Mouse (Mus musculus) adrenal gland, adult (tissue): ENCODE measurements around the gene Tbxas1.

ENCODE experiments used
- DNase-seq, 2 experiments: peaks; one replicate each; pipeline ENCODE4 v3.0.0; 2022 to 2023; ENCODE audit warnings: low spot score in 1 of 2; ENCODE audit not compliant: inconsistent age in 2 of 2

The Tbxas1 gene

DNA sequence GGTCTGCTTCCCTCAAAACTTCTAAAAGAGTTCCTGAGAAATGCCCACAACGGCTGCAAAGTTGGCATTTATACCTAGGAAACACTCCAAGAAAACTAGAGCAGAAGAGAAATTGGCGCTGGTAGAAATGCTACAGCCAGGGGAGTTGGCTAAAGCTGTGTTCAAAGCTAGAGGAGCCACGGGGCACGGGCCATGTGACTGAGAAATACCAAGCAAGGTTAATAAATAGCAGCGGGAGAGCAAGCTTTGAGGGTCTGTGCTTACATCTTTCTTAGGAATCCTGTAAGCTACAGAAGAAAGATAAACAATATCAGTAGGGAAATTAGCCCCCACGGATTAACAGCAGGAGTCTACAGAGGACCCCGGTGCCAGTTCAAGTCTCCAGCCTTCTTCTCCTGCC is 107.9 kb downstream of the Tbxas1 start:
- DNase-seq = no peak

DNA sequence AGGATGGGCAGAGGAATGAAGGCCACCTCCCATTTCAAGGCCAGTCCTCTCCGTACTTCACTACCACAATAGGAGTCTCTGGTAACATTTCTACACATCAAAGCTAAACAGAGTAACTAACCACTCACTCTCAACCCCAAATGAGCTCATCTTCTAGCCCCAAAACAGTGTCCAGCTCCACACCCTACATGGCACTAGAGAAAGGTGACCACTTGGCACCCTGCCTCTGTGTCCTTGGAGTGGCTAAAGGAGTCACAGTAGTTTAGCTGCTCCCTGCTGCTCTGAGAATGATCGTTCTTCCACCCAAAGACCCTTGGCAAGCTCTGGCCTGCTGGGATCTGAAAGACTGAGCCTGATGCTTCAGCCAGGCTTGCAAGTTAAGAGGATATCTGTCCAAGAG is 109.4 kb downstream of the Tbxas1 start:
- peak; percentile 65 to 89 for DNase-seq

DNA sequence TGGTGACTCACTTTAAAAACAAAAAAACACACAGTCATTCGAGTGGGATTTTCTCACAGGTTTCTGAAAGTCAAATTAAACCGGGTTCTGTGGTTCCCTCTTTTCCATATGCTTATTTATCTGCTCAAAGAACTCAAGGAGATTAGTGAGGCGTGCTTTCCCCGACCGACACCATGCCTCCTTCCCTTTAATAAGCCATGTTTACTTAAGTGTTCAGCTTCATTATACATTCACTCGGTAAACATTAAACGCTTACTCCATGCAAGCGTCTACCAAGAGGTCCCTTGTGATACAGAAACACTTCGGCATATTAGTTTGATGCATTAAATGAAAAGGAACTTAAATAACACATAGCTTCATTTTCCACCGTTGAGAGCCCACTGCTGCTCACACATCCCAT is 111.4 kb downstream of the Tbxas1 start:
- DNase-seq = no peak

DNA sequence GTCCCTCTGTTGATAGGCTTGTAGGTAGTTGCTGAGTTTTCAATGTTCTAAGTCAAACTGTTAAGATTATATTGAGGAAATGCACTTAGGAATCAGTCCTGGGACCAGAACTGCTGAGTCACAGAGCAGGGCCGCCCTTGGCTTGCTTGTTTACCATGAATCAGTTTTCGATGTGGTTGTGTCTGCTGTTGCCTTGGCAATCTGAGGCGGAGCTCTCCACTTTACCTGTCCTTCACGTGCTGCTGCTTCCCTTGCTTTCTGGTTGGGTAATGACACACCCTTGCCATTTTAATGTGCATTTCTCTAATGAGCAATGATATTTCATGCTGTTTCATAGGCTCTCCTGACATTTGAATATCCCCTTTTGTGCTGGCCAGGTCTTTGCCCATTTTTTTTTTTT is 116.8 kb downstream of the Tbxas1 start:
- DNase-seq = peak in 1 of 2 experiments; percentile 80

DNA sequence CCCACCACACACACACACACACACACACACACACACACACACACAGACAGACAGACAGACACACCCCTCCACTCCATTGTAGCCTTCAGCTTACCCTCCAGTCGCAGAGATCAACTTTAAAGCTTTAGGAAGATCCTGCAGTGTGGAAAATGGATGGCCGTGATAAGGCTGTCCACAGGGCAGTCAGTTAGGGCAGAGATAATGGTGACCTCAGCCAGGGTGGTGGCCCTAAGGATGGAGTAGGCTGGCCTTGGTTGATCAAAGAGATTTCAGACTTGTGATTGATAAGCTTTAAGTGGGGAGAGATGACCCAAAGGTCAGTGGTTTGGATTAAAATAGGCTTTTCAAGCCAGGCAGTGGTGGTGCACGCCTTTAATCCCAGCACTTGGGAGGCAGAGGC is 120.6 kb downstream of the Tbxas1 start:
- DNase-seq = peak in 1 of 2 experiments; percentile 62

DNA sequence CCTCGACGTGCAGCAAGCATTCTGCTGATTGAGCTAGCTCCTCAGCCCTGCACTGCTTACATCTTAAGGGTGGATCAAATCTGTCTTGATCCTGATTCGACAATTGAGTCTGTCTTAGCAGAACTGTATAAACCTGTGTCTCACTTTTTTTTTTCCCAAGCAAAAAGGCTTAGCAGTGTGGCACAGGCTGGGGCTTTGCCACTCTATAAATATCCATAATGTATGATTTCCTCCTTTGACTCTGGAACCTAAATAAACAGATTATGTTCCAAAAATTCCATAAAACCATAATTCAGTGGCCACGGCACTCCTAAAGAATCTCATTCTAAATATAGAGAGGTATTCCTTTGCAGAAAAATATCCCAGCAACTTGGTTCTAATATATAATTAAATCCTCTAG is 122.6 kb downstream of the Tbxas1 start:
- DNase-seq = no peak

DNA sequence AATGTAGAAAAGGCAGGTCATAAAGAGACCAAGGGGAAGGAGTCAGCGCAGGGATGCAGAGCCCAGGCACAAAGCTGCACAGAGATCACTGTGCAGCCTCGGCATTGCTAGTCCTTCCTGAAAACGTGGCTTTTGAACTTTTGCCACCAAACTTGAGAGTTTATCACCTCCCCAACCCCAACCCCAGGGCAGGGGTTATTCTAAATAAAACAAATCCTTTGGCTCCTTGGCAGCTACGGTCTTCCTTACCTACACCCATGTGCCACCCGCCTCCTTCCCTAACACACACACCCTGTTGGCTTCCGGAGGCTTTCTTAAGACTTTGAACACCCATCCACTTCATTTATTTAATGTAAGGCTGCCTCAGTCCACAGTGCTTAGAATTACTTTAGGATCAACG is 127.9 kb downstream of the Tbxas1 start:
- DNase-seq = no peak

DNA sequence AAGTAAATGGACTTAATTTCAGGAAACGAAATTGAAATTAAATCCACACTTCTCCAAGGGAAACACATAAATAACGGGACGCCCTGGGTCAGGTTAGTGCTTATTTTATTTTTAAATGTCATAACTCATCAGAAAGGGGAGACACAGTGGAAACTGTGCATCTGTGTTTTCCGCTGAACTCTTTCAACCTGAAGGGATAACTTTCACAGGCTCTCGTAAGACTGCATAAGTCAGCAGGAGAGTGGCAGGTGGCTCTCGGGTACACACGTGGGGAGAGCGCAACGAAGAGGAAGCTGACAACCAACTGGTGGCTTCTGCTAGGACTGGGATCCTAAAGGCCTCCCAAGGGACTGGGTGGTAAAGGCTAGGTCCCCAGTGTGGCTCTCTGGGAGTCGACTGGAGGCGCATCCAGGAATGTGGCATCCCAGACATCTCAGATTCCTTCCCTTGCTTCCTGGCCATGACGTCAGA is 128.8 kb downstream of the Tbxas1 start:
- peak; percentile 41 to 80 for DNase-seq

DNA sequence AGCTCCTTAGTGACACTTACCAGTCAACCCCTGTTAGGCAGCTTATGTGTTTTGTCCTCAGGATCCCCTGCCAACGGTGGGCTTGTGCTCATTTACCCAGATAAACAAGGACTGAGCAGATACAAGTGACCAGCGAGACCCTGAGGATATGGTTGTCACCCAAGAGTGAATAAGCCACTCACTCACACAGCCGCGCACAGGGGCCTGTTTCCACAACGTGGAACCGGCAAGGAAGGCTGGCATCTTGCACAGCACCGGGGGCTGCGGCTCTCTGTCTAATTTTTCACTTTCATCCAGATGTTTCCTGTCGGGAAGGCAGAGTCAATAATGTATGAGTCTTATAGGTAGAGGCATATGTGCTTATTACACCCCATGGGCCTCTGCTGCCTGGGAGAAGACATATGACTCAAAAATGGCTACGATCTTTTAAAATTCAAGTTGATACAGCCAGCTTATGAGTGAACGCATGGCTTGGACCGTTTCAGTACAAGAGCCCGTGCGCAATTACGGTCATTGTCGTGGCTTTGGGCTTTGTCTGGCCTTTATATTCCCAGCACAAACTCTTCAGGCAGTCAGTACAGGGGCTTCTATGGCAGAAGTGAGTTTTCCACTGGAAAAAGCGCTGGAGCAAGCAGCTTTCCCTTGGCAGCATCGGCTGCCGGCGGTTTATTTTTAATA is 130.2 kb downstream of the Tbxas1 start:
- no peak for DNase-seq

DNA sequence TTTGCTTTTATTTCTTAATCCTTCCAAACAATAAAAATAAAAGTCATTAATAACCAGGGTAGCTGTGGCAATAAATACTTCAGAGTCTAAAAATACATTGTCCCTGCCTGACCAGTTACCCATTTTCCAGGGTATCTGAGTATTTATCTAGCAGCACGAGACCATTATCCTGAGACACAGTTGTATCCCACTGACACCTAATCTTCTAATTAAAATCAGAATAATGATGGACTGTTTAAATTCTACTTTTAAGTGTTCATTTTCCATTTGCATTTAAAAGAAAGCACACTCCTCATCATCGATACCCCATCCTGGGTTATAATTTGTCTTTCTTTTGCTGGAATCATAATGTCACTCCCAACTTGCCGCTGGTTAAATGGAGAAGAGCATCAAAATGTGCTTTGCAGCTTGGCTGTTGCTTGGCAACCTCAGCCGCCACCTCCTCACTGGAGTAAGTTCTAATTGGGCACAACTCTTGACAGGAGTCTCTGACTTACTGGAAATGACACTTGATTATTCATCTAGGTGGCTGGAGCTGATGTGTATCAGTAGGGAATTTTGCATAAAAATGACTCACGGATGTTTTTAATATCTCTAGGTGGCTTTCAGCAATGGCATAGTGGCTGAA is 130.9 kb downstream of the Tbxas1 start:
- no peak for DNase-seq

DNA sequence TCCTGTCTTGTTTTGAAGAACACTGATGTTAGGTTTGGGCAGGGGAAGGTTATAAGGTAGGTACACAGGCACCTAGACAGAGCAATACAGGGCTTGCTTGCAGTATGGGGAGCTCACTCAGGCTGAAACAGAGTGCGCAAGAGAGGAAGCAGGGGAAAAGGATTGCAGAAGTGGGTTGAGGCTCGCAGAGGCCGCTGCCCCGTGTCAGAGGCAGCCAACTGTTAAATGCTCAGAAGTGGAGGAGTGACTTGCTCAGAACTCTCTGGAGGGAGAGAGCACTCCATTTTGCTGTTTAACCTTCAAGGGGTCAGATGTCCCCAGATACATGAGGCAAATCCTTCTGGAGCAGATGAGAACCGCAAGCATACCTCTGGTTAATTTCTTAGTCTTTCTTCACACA is 132.0 kb downstream of the Tbxas1 start:
- no peak for DNase-seq

DNA sequence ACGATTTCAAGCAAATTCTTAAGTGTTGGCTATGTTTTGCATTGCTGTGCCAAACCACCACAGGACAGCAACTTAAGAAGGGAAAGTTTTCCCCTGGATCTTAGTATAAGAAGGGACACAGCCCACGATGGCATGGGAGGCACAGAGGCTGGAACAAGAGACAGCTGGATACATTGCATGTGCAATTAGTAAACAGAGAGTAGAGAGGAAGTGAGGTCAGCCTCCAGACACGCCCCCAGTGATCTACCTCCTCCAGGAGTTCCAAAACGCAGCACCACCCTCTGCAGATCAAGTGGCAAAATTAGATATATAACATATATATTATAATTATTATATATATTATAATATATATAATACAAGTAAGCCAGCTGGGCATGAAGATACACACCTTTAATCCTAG is 132.9 kb downstream of the Tbxas1 start:
- no peak for DNase-seq

DNA sequence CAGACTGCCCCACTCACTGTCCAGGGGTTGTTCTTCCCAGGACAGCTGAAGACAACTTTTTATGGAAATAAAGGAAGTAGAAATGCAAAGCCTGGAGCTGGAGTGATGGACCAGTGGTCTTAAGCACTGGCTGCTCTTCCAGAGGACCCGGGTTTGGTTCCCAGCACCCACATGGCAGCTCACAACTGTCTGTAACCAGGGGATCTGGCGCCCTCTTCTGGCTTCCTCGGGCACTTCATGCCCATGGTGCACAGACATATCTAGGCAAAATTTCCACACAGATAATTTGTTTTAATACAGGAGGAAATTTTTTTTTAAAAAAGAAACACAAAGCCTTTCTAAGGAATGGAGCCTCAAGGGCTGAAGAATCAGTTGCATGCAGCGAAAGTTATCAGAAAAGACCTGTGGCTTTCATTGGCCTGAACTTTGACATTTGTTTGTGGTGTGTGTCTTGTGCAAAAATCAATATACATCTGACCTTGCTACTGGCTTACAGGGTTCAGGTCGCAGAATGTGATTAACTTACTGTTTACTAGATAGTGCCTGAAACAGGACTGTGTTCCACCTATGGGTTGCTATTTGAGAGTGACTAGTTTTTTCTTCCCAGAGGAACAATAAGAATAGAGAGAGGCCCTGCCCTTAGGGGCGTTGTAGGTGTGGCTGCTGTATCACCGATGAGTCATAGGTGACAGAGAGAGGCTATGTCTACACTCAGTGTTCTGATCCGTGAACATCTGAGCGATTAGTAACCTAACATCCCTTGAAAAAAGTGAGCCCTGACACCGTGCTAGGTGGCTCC is 138.0 kb downstream of the Tbxas1 start:
- DNase-seq = peak in 1 of 2 experiments; percentile 62

DNA sequence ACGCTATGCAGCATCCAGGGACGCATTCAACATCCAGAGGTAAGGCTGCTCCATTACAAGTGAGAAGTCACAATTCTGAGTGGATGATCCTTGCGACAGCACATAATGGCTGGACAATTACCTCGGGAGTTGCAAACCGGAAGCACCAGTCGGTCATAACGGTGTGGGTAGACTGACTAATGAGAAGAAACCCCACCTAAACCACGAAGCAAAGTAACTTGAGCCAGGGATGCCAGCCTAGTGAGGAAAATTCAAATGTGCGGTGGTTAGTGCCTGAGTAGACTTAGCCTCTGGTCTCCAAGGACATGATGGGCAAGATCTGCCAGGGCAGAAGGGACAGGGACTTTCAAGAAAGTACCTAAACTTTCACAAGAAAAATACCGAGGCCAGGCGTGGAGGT is 142.7 kb downstream of the Tbxas1 start:
- DNase-seq = no peak

DNA sequence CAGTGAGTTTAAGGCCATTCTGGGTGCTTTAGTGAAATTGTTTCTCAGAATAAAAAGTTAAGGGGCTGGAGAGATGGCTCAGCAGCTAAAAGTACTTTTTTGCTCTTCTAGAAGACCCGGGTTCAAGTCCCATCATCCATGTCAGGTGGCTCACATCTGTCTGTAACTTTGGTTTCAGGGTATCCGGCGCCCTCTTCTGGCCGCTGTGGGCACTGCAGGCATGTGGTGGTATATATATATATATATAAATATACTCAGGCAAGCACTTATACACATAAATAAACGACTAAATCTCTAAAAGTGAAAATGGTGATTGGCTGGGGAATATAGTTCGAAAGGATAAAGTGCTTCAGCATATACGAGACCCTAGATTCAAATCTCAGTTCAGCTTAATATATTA is 143.6 kb downstream of the Tbxas1 start:
- peak in 1 of 2 experiments; percentile 54 for DNase-seq

DNA sequence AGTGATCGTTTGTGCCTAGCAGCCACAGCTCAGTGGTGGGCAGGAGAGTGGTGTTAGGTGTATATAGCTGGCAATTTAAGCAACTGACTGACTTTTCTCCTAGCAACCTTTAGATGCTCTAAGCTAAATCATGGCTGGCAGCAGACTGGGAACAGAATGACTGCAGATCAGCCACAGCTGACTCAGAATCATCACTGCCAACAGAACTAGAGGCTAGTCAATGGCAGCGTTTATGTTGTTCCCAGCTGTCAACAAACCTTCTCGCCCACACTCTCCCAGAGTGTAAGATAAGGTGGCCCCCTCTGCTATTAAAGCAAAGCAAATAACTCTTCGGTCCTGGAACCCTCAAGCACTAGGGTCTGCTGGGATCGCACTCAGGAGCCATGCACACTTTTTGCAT is 144.0 kb downstream of the Tbxas1 start:
- no peak for DNase-seq

DNA sequence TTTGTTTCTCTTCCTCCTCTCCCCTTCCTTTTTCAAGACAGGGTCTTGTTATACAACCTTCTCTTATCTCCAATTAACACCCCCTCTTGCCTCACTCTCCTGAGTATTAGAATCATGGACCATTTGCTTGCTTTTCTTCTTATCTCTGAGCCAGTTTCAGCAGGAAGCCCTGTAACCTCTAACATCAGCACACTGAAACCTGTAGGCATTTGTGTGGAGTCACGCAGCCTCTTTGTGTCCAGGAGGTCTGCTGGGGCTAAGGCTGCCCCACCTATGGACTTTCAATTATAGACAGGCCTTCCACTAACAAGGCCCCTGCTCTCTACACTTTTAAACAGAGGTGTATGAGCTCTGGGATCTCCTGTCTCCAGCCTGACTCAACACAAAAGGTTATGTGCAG is 146.7 kb downstream of the Tbxas1 start:
- peak in 1 of 2 experiments; percentile 51 for DNase-seq

DNA sequence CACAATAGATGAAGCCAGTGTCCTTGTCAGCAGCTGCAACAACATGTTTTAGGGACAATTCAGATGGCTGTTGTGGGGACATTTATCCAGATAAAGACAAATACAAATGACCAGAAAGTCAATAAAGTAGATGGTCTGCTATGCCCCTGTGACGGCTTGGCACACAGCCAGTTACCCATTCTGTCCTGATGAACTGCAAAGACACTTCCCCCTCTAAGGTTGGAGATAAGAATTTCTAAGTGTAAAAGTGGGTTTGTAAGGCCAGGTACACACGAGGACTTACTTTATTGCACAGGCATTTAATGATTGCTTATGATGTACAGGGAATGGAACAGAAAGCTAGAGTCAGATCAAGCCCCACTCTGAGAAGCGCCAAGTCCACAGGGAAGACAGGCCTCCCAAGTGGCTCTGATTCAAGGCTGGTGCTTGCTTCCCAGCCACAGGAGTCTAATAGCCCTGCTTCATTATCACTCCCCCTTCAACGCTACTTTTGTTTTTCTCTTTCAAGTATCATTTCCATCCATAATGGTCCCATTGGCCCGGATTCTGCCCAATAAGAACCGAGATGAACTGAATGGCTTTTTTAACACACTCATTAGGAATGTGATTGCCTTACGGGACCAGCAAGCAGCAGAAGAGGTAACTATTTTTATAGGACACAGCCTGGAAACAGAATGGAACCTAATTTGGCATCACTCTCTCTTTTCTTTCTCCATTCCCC is 147.4 kb downstream of the Tbxas1 start:
- no peak for DNase-seq

DNA sequence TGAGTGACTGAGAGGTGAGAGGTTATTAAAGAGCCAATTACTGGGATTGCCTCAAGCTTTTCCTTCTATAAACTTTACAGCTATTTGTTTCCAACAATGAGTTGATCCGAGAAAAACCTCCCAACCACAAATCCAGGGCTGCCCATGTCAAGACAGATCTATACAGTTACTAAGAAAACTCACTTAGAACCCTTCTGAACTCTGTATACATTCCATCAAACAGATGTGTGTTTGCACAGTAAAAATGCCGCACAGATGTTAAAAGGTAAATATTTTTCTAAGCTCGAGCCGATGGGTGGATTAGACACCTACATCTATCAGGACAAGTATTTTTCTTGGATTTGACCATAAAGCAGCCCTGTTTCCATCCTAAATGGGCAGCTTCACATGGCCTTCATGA is 149.4 kb downstream of the Tbxas1 start:
- DNase-seq = no peak

DNA sequence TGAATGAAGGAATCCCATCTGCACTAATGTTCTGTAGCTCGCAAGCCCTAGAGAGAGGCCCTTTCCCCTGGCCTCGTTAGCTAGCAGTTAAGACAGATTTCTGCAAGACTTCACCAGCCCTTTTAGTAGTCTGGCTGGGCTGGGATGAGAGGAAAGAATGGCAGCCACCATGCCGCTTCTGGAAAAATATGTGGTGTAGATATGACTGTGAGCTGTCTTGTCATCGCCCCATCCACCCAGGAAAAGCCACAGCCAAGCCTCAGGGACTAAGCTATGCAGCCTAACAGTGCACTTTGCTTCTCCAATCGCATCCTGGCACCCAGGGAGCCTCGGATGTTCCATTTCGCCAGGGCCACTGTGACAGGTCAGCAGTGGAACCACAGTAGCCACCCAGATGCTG is 149.8 kb downstream of the Tbxas1 start:
- no peak for DNase-seq

DNA sequence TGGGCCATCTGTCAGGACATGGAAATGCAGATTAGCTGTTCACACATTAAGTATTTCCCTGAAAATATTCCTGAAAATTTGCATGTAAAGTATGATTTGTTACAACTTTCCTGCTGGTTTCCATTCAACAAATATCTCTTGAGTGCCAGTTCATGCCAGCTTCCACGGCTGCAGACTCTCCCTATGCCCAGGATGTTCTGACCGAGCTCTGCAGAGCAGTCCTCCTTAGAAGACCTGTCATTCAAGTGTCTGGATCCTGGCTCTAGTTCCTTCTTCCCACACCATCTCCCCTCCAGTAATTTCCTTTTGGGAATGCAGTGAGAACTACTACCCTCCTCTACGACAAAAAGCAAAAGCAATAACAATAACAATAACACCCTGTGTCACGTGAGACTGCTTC is 155.5 kb downstream of the Tbxas1 start:
- no peak for DNase-seq
